Mouse (Mus musculus): ENCODE measurements around the gene Tenm2.

The Tenm2 gene

DNA sequence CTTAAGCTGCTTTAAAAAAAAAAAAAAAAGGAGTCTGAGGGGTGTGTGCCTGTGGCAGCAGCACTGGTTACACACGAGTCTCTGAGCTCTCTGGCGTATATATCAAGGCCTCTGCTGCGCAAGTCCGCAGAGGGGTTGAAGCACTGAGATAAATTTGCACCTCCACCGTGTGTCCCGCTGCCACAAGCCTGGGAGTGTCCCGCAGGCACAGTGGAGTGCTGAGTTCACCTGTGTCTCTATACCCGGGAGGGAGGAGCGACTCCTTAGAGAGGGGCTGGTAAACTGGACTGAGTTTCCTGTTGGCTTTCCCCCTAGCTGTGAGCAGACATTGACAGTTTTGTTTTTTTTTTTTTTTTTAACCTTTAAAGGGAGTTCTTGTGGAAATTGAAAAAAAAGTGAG lies 1082.8 kb downstream of the Tenm2 start:
- no peak for DNase-seq (ENCODE audit: extremely low read depth, low read depth, low spot score)

- no peak for DNase-seq (ENCODE audit: extremely low read depth, low read depth, low spot score)
Observed at GRCm38 (mm10) chr11:36152226-36152625, 1083.5 kb downstream of the Tenm2 start.

GRCm38 (mm10) chr11:36149092-36149491 lies 1086.7 kb downstream of the Tenm2 start:
- no peak for DNase-seq (ENCODE audit: extremely low read depth, low read depth, low spot score)

GRCm38 (mm10) chr11:36145057-36145456 lies 1090.7 kb downstream of the Tenm2 start:
- DNase-seq (ENCODE audit: extremely low read depth, low read depth, low spot score): no peak

- no peak for DNase-seq (ENCODE audit: extremely low read depth, low read depth, low spot score)
Observed at GRCm38 (mm10) chr11:36140411-36140810, 1095.4 kb downstream of the Tenm2 start.

GRCm38 (mm10) chr11:36139521-36139920 lies 1096.2 kb downstream of the Tenm2 start:
- DNase-seq (ENCODE audit: extremely low read depth, low read depth, low spot score): no peak

GRCm38 (mm10) chr11:36137840-36138239 lies 1097.9 kb downstream of the Tenm2 start:
- no peak for DNase-seq (ENCODE audit: extremely low read depth, low read depth, low spot score)

- no peak for DNase-seq (ENCODE audit: extremely low read depth, low read depth, low spot score)
Observed at GRCm38 (mm10) chr11:36137276-36137675, 1098.5 kb downstream of the Tenm2 start.

- DNase-seq (ENCODE audit: extremely low read depth, low read depth, low spot score): no peak
Observed at GRCm38 (mm10) chr11:36134645-36135044, 1101.1 kb downstream of the Tenm2 start.

DNA sequence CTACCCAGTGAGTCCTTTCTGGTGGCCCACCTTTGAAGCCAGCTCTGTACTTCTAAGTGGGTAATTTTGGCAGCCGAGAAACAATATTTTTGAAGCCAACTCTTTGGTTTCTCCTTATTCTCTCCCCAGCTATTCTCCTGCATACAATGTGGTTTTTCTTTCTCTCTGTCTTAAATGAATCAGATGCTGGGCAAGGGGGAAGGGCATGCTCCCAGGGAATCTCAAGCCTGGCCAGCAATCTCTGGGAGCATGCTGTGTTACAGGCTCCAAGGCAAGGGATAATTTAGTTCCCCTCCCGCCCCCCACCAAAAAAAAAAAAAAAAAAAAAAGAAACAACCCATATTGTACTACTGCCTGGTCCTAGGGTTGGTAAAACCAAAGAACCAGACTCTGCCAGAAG lies 1112.5 kb downstream of the Tenm2 start:
- DNase-seq (ENCODE audit: extremely low read depth, low read depth, low spot score): no peak

DNA sequence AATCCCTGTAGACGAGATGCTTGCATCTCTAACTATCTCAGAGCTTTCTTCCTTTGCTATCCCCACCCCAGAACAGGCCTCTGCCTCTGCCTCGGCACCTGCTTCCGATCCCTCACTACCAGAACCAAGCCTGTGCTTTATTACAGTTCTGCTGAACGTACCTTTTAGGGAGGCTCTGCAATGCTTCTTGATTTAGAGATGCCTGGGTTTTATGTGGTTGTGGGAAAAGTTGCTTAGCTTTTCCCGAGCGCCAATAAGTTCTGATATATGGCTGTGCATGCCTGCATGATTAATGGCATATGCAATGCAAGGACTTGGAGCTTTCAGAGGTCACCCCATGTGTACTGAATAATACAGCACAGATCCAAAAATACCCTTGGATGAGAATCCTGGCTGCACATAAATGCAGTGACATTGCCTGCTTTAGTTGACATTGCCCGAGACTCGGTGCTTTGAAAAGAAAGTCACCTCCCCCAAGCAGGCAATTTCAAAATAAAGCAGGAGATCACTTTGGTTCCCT lies 1114.3 kb downstream of the Tenm2 start:
- DNase-seq (ENCODE audit: extremely low read depth, low read depth, low spot score): no peak

DNA sequence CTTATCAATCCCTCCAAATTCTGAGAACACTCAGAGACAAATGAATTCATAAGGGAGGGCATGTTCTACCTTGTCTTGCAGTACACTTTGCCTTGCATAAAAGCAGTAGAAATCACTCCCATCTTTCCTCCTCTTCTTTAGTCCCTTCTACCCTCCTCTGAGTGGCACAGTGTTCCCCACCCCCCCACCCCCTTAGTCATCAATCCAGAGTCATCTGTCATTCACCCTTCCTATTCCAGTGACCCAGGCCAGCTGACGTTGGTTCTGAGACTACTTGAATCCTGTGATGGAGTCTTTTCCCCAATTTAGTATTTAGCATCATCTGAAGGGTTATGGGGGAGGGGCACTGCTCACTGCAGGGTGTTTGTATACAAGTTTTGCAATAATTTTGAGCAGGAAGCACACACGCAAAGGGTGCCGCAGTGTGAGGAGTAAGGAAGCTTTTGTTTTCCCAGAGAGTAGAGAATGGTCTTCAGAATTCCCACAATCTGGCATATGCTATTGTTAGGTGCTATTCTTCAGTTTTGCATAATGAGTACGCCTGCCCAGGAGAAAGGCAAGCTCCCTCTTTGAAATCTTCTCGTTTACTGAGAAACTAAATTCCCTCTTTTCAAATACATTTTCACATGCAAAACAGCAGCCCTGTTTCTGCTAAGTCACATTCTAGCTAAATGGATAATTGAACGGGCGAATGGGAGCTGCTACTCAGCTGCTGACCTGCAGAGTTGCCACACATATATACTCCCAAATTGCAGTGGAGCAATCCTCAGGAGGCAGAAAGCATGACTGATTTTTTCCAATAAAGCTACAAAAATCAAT lies 1115.0 kb downstream of the Tenm2 start:
- DNase-seq (ENCODE audit: extremely low read depth, low read depth, low spot score): no peak

DNA sequence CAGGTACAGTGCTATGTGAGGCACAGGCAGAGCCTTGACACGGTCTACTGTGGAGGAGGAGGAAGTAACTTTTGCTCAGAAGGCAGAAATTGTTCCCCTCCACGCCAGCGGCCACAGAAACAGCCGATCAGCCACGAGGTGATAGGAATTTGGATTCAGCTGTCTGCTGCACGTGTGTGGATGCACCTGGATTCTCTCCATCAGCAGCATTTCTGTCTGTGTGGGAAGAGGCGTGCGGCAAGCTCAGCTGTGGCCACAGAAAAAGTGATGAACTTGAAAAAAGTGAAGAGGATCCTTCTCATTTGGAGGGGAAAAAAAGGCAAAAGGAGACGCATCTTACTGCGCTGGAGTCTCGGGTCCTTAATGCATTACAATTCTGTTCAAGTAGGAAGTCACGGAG lies 1122.4 kb downstream of the Tenm2 start:
- DNase-seq (ENCODE audit: extremely low read depth, low read depth, low spot score): no peak

- DNase-seq (ENCODE audit: extremely low read depth, low read depth, low spot score): no peak
Observed at GRCm38 (mm10) chr11:36108970-36109731, 1126.6 kb downstream of the Tenm2 start.

DNA sequence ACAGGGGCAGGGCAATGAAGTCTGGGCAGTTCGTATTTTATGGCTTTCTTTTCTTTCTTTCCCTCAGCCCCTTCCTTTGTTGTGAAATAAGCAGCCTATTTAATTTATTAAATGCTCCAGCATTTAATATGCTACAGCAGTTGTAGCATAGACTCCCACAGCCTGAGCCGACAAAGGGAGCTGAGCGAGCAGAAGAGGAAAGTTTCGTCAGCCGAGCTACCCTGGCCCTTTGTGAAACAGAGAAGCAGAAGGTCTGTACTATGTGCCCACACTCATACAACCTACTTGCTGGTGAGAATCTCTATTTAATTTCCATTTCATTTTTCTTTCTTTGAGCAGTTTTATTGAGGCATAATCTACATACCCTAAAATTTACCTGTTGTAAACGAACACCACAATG lies 1127.9 kb downstream of the Tenm2 start:
- no peak for DNase-seq (ENCODE audit: extremely low read depth, low read depth, low spot score)

DNA sequence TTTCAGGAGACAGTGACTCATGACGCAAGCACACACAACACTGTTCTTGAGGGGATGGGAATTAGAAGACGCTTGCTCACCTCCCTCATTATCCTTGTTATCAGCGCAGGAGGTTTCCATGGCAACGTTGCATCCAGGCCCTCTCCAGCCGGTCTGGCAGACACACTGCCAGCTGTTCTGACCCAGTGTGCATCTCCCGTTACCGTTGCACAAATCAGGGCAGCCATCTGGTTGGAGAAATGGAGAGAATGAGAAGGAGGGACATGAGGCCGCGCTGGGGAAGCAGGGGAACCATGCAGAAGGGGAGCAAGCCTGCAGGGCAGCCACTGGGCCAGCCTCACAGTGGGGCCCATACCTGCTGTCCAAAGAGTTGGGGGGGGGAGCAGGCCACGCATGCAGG lies 1129.1 kb downstream of the Tenm2 start:
- DNase-seq (ENCODE audit: extremely low read depth, low read depth, low spot score): no peak

- DNase-seq (ENCODE audit: extremely low read depth, low read depth, low spot score): no peak
Observed at GRCm38 (mm10) chr11:36103556-36103955, 1132.2 kb downstream of the Tenm2 start.

DNA sequence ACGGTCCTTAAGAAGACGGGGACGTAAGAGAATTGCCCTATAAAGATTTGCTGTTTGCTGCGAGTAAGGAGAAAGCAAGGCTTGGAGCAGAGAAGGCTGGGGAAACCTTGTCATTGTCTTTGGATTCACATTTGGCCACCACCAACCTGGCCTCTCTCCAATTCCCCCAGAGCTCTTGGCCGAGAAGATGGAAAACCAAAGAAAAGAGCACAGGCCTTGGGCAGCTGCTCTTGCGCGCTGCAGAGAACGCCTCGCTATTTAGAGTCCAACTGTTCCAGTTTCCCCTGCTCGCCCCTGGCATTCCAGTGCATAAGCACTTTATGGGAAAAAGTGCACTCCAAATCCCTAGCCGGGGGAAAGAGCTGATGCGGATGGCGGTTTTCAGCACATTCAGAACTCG lies 1139.5 kb downstream of the Tenm2 start:
- no peak for DNase-seq (ENCODE audit: extremely low read depth, low read depth, low spot score)

DNA sequence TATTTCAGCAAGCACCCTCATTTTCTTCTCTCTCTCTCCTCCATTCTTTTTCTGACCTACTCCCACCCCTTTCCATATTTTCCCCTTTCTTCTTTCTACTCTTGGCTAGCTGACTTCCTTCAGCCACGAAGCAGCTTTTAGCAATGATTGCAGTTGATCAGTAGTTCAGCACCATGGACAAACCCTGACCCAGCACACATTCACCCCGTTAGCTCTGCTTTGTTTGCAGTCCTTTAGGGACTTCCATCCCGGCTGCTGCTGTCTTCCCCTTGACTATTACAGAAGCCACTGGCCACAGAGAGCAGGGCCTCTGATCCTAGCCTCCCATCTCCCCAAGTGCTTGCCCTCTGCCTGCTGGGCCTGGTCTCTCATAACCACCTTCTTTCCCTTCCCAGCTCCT lies 1145.6 kb downstream of the Tenm2 start:
- no peak for DNase-seq (ENCODE audit: extremely low read depth, low read depth, low spot score)

GRCm38 (mm10) chr11:36081399-36082053 lies 1154.2 kb downstream of the Tenm2 start:
- DNase-seq (ENCODE audit: extremely low read depth, low read depth, low spot score): no peak

- no peak for DNase-seq (ENCODE audit: extremely low read depth, low read depth, low spot score)
Observed at GRCm38 (mm10) chr11:36080766-36081165, 1155.0 kb downstream of the Tenm2 start.

DNA sequence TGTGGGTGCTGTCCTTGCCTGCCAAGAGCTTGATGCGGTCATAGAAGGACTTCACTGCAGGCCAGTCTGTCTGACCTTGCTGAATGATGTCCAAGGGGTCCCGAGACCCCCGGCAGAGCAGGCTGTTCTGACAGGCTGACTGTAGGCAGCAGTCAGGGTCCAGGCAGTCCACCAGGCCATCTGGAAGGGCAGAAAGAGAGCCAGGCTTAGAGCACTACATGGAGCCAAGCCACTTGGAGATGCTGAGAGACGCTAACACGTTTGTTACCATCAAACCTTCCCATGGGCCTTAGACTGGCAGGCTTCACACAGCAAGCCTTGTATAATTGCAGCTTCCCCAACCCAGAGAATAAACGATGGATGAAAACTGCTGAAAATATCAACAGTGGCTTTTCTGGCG lies 1157.4 kb downstream of the Tenm2 start:
- no peak for DNase-seq (ENCODE audit: extremely low read depth, low read depth, low spot score)

Data from fat pad, adult 2 months (tissue).